In the genomic region with DNA sequence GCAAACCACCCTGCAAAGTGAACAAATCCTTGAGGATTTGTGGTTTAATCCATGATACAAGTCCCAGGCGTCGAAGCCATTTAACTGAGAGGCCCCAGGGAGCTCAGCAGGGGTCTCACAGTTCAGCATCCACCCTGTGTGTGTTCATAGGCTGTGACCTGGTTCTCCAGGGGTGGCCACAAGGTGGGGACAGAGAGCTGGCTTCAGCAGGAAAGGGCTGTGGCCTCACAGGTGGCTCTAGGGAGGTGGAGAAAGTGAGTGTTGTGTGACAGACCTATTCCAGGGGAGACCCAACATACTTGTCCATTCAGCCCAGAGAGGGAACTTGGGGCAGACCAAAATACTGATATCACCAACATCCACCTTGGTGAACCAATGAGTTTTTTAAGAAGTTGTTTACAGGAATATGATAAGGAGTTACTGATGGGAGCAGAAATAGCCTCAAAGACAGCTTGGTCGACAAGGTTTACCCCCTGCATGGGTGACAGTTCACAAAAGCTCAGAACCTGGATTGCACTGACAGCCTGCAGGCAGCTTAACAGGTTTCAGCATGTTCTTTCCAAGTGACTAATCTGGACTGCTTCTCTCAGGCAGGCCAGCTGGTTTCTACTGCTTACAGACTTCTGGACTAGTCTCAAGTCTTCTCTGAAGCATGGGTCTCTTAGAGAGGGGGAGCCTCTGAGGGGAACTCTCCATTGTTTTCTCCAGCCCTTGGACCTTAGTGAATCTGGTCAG, we compare ENCODE assay signal across 9 mouse cellular contexts. TPM values are rescaled to one million over a fixed set of nuclear protein-coding genes. Genes with fewer than 3 reads are reported as not detected.
DNase-seq lines count a peak whose midpoint lies in the region; ATAC-seq lines count a peak whose summit lies in the region.
"Had no signal": no experiment of that assay in that cellular context is flagged by ENCODE, and none has a peak within 500 bp of the region (broad histone marks: within the 10 kb centered on the region; RNA-seq: fewer than 3 reads in every experiment).

No protein-coding gene starts in this region.

- DNase-seq in gastrocnemius, postnatal 10 days, result peak; percentile 27
- no peak for DNase-seq in gastrocnemius, postnatal 14 days
- peak; percentile 64 for DNase-seq in CD4-positive, CD25-positive, alpha-beta regulatory T cell, adult 2 months (ENCODE audit: low read depth, low spot score)
- peak; percentile 50 for DNase-seq in cerebellum, adult 9-11 months
- DNase-seq in thymus, adult 18-20 months, result peak; percentile 31 to 39
- DNase-seq in left cerebral cortex, adult 8-10 months (ENCODE audit: low spot score in 2 of 2), result no peak

- peaks cover 72% of the 10 kb centered on the region for H3K36me3 ChIP-seq in liver, embryonic 15.5 days (replicated peaks)
- peaks cover 57% of the 10 kb centered on the region for H3K36me3 ChIP-seq in forebrain, embryonic 13.5 days (ENCODE audit: poor library complexity, severe bottlenecking)

- H3K27ac ChIP-seq in liver, embryonic 15.5 days (replicated peaks), result no peak overlapping the region
- no peak overlapping the region for H3K27ac ChIP-seq in forebrain, embryonic 13.5 days

- intact Hi-C loops in gastrocnemius, postnatal 14 days (cut with DNase I; ENCODE audit: low total_unique reads), result no loop called here

- no peak overlapping the region for H3K4me2 ChIP-seq in liver, embryonic 15.5 days
- no peak overlapping the region for H3K4me2 ChIP-seq in forebrain, embryonic 13.5 days

- H3K9me3 ChIP-seq in liver, embryonic 15.5 days (replicated peaks), result no peaks in the 10 kb centered on the region
- H3K9me3 ChIP-seq in forebrain, embryonic 13.5 days (replicated peaks), result no peaks in the 10 kb centered on the region

- WGBS in liver, embryonic 15.5 days (ENCODE audit: insufficient replicate concordance), result 83% methylated on average over 3 of the region's 3 CpGs
- WGBS in forebrain, embryonic 13.5 days, result 84% methylated on average over 3 of the region's 3 CpGs

- peak; percentile 12; the same call in 1 of the 2 replicates for ATAC-seq in liver, embryonic 15.5 days (ENCODE audit: insufficient read depth)
- no peak for ATAC-seq in forebrain, embryonic 13.5 days

- no peak overlapping the region for H3K4me3 ChIP-seq in liver, embryonic 15.5 days (replicated peaks)
- no peak overlapping the region for H3K4me3 ChIP-seq in forebrain, embryonic 13.5 days

- H3K4me1 ChIP-seq in liver, embryonic 15.5 days (replicated peaks), result no peaks in the 10 kb centered on the region
- H3K4me1 ChIP-seq in forebrain, embryonic 13.5 days, result no peaks in the 10 kb centered on the region

- H3K27me3 ChIP-seq in liver, embryonic 15.5 days, result no peaks in the 10 kb centered on the region
- H3K27me3 ChIP-seq in forebrain, embryonic 13.5 days, result no peaks in the 10 kb centered on the region

- H3K9ac ChIP-seq in liver, embryonic 15.5 days, result no peak overlapping the region
- no peak overlapping the region for H3K9ac ChIP-seq in forebrain, embryonic 13.5 days

RNA-seq across cellular contexts. Expression of a gene that starts 47.9 kb away (rescaled TPM):
- 100 to 1,000 TPM; 153 to 155 TPM for total RNA-seq in gastrocnemius, postnatal 10 days (2021)
- total RNA-seq in gastrocnemius, postnatal 14 days (2021), result 100 to 1,000 TPM in 1 of 2 experiments, 10 to 100 TPM in 1; 97.0 to 105 TPM
- polyA plus RNA-seq in liver, embryonic 15.5 days (2015; fragmentation: Nextera tagmentation; extraction: Ambion mirVana), result 1.2 TPM in 1 of 2 replicates, not detected in the other
- 0.65 TPM in 1 of 2 replicates, not detected in the other for polyA plus RNA-seq in forebrain, embryonic 13.5 days (2015; fragmentation: Nextera tagmentation; extraction: Ambion mirVana)
- not detected for total RNA-seq in left cerebral cortex, adult 8-10 months (2022)
- polyA plus RNA-seq: large intestine, adult 2 months had no signal

RNA-seq across cellular contexts. Expression of a gene that starts 59.7 kb away (rescaled TPM):
- 10 to 100 TPM; 77.2 to 80.5 TPM for total RNA-seq in gastrocnemius, postnatal 10 days (2021)
- total RNA-seq in gastrocnemius, postnatal 14 days (2021), result 10 to 100 TPM; 69.5 to 75.2 TPM
- polyA plus RNA-seq in liver, embryonic 15.5 days (2015; fragmentation: Nextera tagmentation; extraction: Ambion mirVana), result 7.0 and 7.5 TPM in 2 replicates
- 15.9 and 17.1 TPM in 2 replicates for polyA plus RNA-seq in forebrain, embryonic 13.5 days (2015; fragmentation: Nextera tagmentation; extraction: Ambion mirVana)
- 10 to 100 TPM; 49.4 to 56.3 (median 52.7) TPM for total RNA-seq in left cerebral cortex, adult 8-10 months (2022)

Comparison
In these comparisons a context has a peak if more than half of its experiments do, and no peak if none do; other contexts are left out.
1. DNase-seq: peak in gastrocnemius, postnatal 10 days (single experiment), CD4-positive, CD25-positive, alpha-beta regulatory T cell, adult 2 months (single experiment), cerebellum, adult 9-11 months (single experiment) and thymus, adult 18-20 months (2 of 2); none in gastrocnemius, postnatal 14 days (single experiment) and left cerebral cortex, adult 8-10 months (0 of 2).
2. RNA of a gene that starts 47.9 kb away (total RNA-seq): 153 to 155 TPM in gastrocnemius, postnatal 10 days and 97.0 to 105 TPM in gastrocnemius, postnatal 14 days; not detected in left cerebral cortex, adult 8-10 months; every median in the first group is over 10 times any median in the second.